Mouse (Mus musculus) midbrain, embryonic 11.5 days (tissue): ENCODE results near the gene Insrr. TPM values are rescaled to one million over a fixed set of nuclear protein-coding genes. Genes with fewer than 3 reads are reported as not detected.
A peak's percentile ranks its signal among the peaks of the same experiment; 100 is the strongest.

Experiments used
- ATAC-seq: fragments of 200-750 bp; cut with Nextera tagmentation; 2 replicates; pipeline ENCODE4 v1.8.0; 2017; ENCODE audit warnings: moderate TSS enrichment, moderate library complexity; ENCODE audit not compliant: low FRiP score
- DNase-seq: peaks from one replicate; pipeline ENCODE4 v3.0.0; 2015; ENCODE audit warnings: low spot score; ENCODE audit errors: missing footprints
- H3K27ac ChIP-seq: fragments of 300-500 bp; sonication (generic); 2 replicates; pipeline ENCODE4 v1.5.1; 2014; ENCODE audit warnings: low read depth, low read length
- H3K27me3 ChIP-seq: fragments of 300-500 bp; sonication (generic); 2 replicates; pipeline ENCODE4 v1.6.1; 2014; ENCODE audit warnings: mild to moderate bottlenecking, low read length, moderate library complexity, mixed read lengths; ENCODE audit not compliant: control insufficient read depth, insufficient read depth
- H3K36me3 ChIP-seq: fragments of 300-500 bp; sonication (generic); 2 replicates; pipeline ENCODE4 v1.6.1; 2014; ENCODE audit warnings: mild to moderate bottlenecking, low read length, moderate library complexity, mixed read lengths; ENCODE audit not compliant: control insufficient read depth, insufficient read depth
- H3K4me1 ChIP-seq: fragments of 300-500 bp; sonication (generic); 2 replicates; pipeline ENCODE4 v1.6.1; 2014; ENCODE audit warnings: low read length; ENCODE audit not compliant: control insufficient read depth, insufficient read depth
- H3K4me2 ChIP-seq: fragments of 300-500 bp; sonication (generic); 2 replicates; pipeline ENCODE4 v1.6.1; 2014; ENCODE audit warnings: mild to moderate bottlenecking, moderate library complexity
- H3K4me3 ChIP-seq: fragments of 300-500 bp; sonication (generic); 2 replicates; pipeline ENCODE4 v1.5.1; 2014; ENCODE audit warnings: low read depth, low read length
- H3K9ac ChIP-seq: fragments of 300-500 bp; sonication (generic); 2 replicates; pipeline ENCODE4 v1.6.1; 2014; ENCODE audit warnings: low read length
- H3K9me3 ChIP-seq: fragments of 300-500 bp; sonication (generic); 2 replicates; pipeline ENCODE4 v1.6.1; 2016; ENCODE audit warnings: low read length; ENCODE audit not compliant: control insufficient read depth
- WGBS: fragments of 180-500 bp; shearing (Covaris S2); extraction: QIAGEN DNeasy Blood & Tissue Kit; methylation state at CpG from one replicate; pipeline ENCODE4 v1.1.7; 2014; 5-methylcytosine and 5-hydroxymethylcytosine counted together
- polyA plus RNA-seq: library from polyadenylated mRNA; unstranded; fragments of >200 nt; fragmentation: Nextera tagmentation; extraction: Ambion mirVana; gene quantifications from 2 replicates; pipeline ENCODE4 v1.2.1, GENCODE M21; 2014

Gene Insrr
- polyA plus RNA-seq, 1 experiment from 2014 or later = 0.71 TPM

- H3K4me2 ChIP-seq = no peak overlapping the region
- 69% methylated on average over 6 of the region's 6 CpGs for WGBS
- ATAC-seq (no peak), DNase-seq (no peak)
- H3K4me1 ChIP-seq = peaks cover 4% of the 10 kb centered on the region; the same call in 1 of the 2 replicates
- no peak overlapping the region for H3K9ac ChIP-seq
- no peak overlapping the region for H3K4me3 ChIP-seq
- no peaks in the 10 kb centered on the region; the same call in 1 of the 2 replicates for H3K27me3 ChIP-seq
- H3K36me3 ChIP-seq = no peaks in the 10 kb centered on the region
- no peaks in the 10 kb centered on the region for H3K9me3 ChIP-seq
- H3K27ac ChIP-seq = no peak overlapping the region
These were observed 11.0 kb upstream of the Insrr start for GRCm38 (mm10) chr3:87785626-87786214.

DNA sequence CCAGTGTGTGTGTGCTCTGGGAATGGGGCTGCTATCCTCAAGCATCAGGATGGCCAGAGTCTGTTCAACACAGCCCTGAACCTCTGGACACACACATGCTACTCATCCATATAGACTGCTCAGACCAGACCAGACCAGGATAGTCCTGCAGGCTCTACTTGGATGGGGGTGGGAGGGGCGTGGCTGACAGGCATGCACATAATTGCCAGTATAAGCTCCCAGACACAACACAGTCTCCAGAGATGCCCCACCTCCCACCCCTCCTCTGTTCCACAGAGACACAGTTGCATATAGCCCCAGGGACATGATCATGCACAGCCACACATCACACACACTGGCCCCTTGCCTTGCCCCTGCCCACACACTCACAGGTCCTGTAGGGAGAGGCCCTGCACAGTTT, 7.5 kb upstream of the Insrr start:
- no peak for DNase-seq
- Histone ChIP-seq H3K27me3 (peaks cover 28% of the 10 kb centered on the region), H3K27ac (no peak overlapping the region), H3K4me2 (no peak overlapping the region), H3K9me3 (no peaks in the 10 kb centered on the region), H3K4me1 (peaks cover 4% of the 10 kb centered on the region; the same call in 1 of the 2 replicates), H3K36me3 (no peaks in the 10 kb centered on the region), H3K9ac (no peak overlapping the region), H3K4me3 (no peak overlapping the region)
- peak; percentile 19; the same call in 1 of the 2 replicates for ATAC-seq
- 54% methylated on average over 1 of the region's 1 CpGs for WGBS

- Histone ChIP-seq H3K36me3 (no peaks in the 10 kb centered on the region), H3K27me3 (peaks cover 33% of the 10 kb centered on the region), H3K9me3 (no peaks in the 10 kb centered on the region), H3K27ac (no peak overlapping the region), H3K4me3 (no peak overlapping the region), H3K4me1 (peaks cover 7% of the 10 kb centered on the region), H3K4me2 (no peak overlapping the region), H3K9ac (no peak overlapping the region)
- 29% methylated on average over 5 of the region's 5 CpGs for WGBS
- DNase-seq (no peak), ATAC-seq (peak; percentile 64; the same call in 1 of the 2 replicates)
These were observed 7.0 kb upstream of the Insrr start for GRCm38 (mm10) chr3:87789768-87790167.

DNA sequence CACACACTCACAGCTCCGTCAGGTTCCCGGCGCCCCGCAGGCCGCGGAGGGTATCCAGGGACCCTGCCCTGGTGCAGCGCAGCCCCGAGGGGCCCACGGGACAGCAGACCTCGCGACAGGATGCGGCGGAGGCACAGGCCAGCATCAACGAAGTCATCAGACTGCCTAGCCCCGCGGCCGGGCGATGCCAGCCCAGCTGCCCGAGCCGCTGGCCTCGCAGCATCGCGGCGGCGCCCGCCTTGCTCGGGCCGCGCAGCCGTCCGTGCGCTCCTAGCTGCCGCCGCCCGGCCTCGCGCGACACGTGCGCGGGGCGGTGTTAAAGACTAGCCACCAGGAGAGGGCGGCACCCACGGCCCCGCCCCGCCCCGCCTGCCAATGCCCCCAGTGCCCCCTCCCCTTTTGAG, 1.8 kb upstream of the Insrr start, which contains the start of gene Ntrk1:
TSS of gene Ntrk1 (minus strand) at position 241 of the 404 bp plus-strand sequence.
- WGBS = 2% methylated on average over 47 of the region's 47 CpGs
- Histone ChIP-seq H3K4me2 (peak within 1 kb of the TSS; percentile 47), H3K4me3 (peak within 1 kb of the TSS; percentile 23), H3K9me3 (no peaks in the 10 kb centered on the region), H3K36me3 (no peaks in the 10 kb centered on the region), H3K27me3 (peaks cover 67% of the 10 kb centered on the region), H3K4me1 (peaks cover 19% of the 10 kb centered on the region), H3K9ac (0 out of 2 replicates have a peak within 1 kb of the TSS, but pooled peaks have one; percentile 38), H3K27ac (no peak within 1 kb of the TSS)
- DNase-seq (peak; percentile 90), ATAC-seq (peak; percentile 64)

- Histone ChIP-seq H3K27ac (no peak overlapping the region), H3K4me3 (peak overlapping the region; percentile 23), H3K36me3 (no peaks in the 10 kb centered on the region), H3K4me1 (peaks cover 19% of the 10 kb centered on the region), H3K27me3 (peaks cover 67% of the 10 kb centered on the region), H3K9ac (0 out of 2 replicates have a peak overlapping the region, but pooled peaks have one; percentile 38), H3K4me2 (peak overlapping the region; percentile 47), H3K9me3 (no peaks in the 10 kb centered on the region)
- 15% methylated on average over 33 of the region's 33 CpGs for WGBS
- DNase-seq (peak; percentile 97), ATAC-seq (peak; percentile 14; the same call in 1 of the 2 replicates)
These were observed 1.1 kb upstream of the Insrr start for GRCm38 (mm10) chr3:87795336-87796277.

DNA sequence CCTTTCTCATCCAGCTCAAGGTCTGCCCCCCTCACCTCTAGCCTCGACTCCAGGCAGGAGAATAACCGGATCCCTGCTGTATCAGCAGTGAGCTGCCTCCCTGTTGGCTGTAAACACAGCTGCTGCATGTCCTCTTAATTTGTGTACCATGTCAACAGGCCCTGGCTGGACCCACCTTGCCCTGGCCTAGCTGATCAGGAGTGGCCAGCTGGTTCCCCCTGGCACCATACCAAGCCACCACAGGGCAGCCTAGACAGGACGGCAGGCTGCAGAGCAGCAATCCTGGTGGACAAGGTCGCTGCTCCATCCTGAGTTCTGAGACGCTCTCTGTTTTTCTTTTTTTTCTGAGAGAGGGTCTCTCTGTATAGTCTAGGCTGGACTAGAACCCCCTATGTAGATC, 4.9 kb downstream of the Insrr start:
- no peak overlapping the region for H3K27ac ChIP-seq
- no peaks in the 10 kb centered on the region for H3K36me3 ChIP-seq
- peaks cover 12% of the 10 kb centered on the region for H3K4me1 ChIP-seq
- no peak overlapping the region for H3K4me3 ChIP-seq
- peaks cover 38% of the 10 kb centered on the region for H3K27me3 ChIP-seq
- H3K4me2 ChIP-seq = no peak overlapping the region
- DNase-seq (no peak), ATAC-seq (no peak)
- H3K9ac ChIP-seq = no peak overlapping the region
- no peaks in the 10 kb centered on the region for H3K9me3 ChIP-seq
- WGBS = 59% methylated on average over 5 of the region's 5 CpGs

- DNase-seq (no peak), ATAC-seq (no peak)
- Histone ChIP-seq H3K4me3 (no peak overlapping the region), H3K27me3 (peaks cover 36% of the 10 kb centered on the region), H3K36me3 (no peaks in the 10 kb centered on the region), H3K9ac (no peak overlapping the region), H3K9me3 (no peaks in the 10 kb centered on the region), H3K4me2 (peak overlapping the region; percentile 41), H3K27ac (no peak overlapping the region), H3K4me1 (peaks cover 7% of the 10 kb centered on the region)
- 5% methylated on average over 26 of the region's 26 CpGs for WGBS
These were observed 7.4 kb downstream of the Insrr start for GRCm38 (mm10) chr3:87804038-87804677.

GRCm38 (mm10) chr3:87809322-87809962, 12.7 kb downstream of the Insrr start:
- H3K9ac ChIP-seq = no peak overlapping the region
- 3% methylated on average over 28 of the region's 28 CpGs for WGBS
- H3K9me3 ChIP-seq = no peaks in the 10 kb centered on the region
- no peaks in the 10 kb centered on the region for H3K36me3 ChIP-seq
- H3K27ac ChIP-seq = no peak overlapping the region
- DNase-seq = peak; percentile 88
- ATAC-seq = peak; percentile 59
- peaks cover 7% of the 10 kb centered on the region; the same call in 1 of the 2 replicates for H3K4me1 ChIP-seq
- peaks cover 50% of the 10 kb centered on the region for H3K27me3 ChIP-seq
- 0 out of 2 replicates have a peak overlapping the region, but pooled peaks have one; percentile 11 for H3K4me3 ChIP-seq
- H3K4me2 ChIP-seq = peak overlapping the region; percentile 34
